Mouse (Mus musculus): ENCODE measurements around the gene Kif16b. TPM values are rescaled to one million over a fixed set of nuclear protein-coding genes. Genes with fewer than 3 reads are reported as not detected.

The Kif16b gene
- total and polyA plus RNA-seq, 2 experiments from 2014 or later, result 11.7 to 38.1 TPM

- Histone ChIP-seq H3K9me3 (replicated peaks; ENCODE audit: control insufficient read depth, low read length) (no peaks in the 10 kb centered on the region), H3K27ac (ENCODE audit: low read depth) (no peak overlapping the region), H3K36me3 (replicated peaks; ENCODE audit: control insufficient read depth, insufficient read depth, low read length) (peaks cover 6% of the 10 kb centered on the region; the same call in 1 of the 2 replicates), H3K9ac (replicated peaks; ENCODE audit: low read depth, low read length) (no peak overlapping the region), H3K27me3 (ENCODE audit: control insufficient read depth, insufficient read depth, low read length) (no peaks in the 10 kb centered on the region), H3K4me1 (ENCODE audit: control insufficient read depth, insufficient read depth) (peaks cover 10% of the 10 kb centered on the region; the same call in 1 of the 2 replicates), H3K4me3 (ENCODE audit: low read depth, low read length) (no peak overlapping the region), H3K4me2 (ENCODE audit: low read depth, low read length) (no peak overlapping the region)
- WGBS, result 92% methylated on average over 3 of the region's 3 CpGs
- DNase-seq (ENCODE audit: low spot score) (no peak), ATAC-seq (ENCODE audit: insufficient read depth, low read depth) (no peak)
- TF ChIP-seq CTCF (IDR thresholded peaks at IDR 0.05; ENCODE audit: low read depth) (no peak), EP300 (IDR thresholded peaks at IDR 0.05; ENCODE audit: low read depth) (no peak)
These were observed 143.1 kb downstream of the Kif16b start for GRCm38 (mm10) chr2:142758091-142758765.

DNA sequence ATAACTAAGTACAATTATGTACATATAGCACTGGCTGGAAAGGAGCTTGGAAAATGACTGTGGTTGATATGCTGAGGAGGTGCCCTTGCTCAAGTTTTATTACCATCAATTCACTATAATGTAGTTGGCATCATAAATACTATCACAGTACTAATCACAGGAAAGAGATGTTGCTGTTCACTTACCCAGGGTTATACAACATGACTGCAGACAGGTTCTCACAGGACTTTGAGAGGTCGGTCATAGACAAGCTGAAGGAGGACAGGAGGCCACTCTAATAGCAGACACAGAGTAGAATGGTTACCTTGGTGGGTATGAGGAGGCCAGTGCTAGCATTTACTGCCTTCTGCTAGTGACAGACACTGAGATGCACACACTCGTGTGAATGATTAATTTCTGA, 162.0 kb downstream of the Kif16b start:
- no peaks in the 10 kb centered on the region for H3K27me3 ChIP-seq (ENCODE audit: control insufficient read depth, insufficient read depth, low read length)
- H3K4me1 ChIP-seq (ENCODE audit: control insufficient read depth, insufficient read depth), result no peaks in the 10 kb centered on the region
- no peak for ATAC-seq (ENCODE audit: insufficient read depth, low read depth)
- TF ChIP-seq EP300 (IDR thresholded peaks at IDR 0.05; ENCODE audit: low read depth) (no peak), CTCF (IDR thresholded peaks at IDR 0.05; ENCODE audit: low read depth) (no peak)
- H3K9ac ChIP-seq (replicated peaks; ENCODE audit: low read depth, low read length), result no peak overlapping the region
- no peaks in the 10 kb centered on the region for H3K9me3 ChIP-seq (replicated peaks; ENCODE audit: control insufficient read depth, low read length)
- no peak overlapping the region for H3K4me3 ChIP-seq (ENCODE audit: low read depth, low read length)
- H3K27ac ChIP-seq (ENCODE audit: low read depth), result no peak overlapping the region
- no peak for DNase-seq (ENCODE audit: low spot score)
- peaks cover 22% of the 10 kb centered on the region for H3K36me3 ChIP-seq (replicated peaks; ENCODE audit: control insufficient read depth, insufficient read depth, low read length)
- whole genome bisulfite sequencing, result 83% methylated on average over 2 of the region's 2 CpGs
- no peak overlapping the region for H3K4me2 ChIP-seq (ENCODE audit: low read depth, low read length)

DNA sequence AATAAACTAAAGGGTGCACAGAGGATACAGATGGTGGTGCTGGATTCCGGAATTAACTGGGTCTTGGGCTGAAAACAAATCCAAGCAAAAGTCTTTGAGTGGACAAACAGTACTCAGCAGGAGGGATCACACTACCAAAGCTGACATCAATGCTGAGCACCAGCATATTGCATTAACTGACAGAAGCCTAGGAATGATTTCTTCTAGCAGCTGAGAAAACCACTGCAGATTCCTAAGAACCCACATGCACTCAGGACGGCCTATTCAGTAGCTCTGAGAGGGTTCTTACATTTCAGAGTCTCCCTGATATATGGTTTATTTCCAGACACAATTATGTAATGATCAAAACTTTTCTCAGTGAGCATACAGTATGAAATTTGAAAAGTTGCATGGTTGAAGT, 162.8 kb downstream of the Kif16b start:
- Histone ChIP-seq H3K4me2 (ENCODE audit: low read depth, low read length) (no peak overlapping the region), H3K27me3 (ENCODE audit: control insufficient read depth, insufficient read depth, low read length) (no peaks in the 10 kb centered on the region), H3K4me3 (ENCODE audit: low read depth, low read length) (no peak overlapping the region), H3K9ac (replicated peaks; ENCODE audit: low read depth, low read length) (no peak overlapping the region), H3K27ac (ENCODE audit: low read depth) (no peak overlapping the region), H3K4me1 (ENCODE audit: control insufficient read depth, insufficient read depth) (no peaks in the 10 kb centered on the region), H3K9me3 (replicated peaks; ENCODE audit: control insufficient read depth, low read length) (no peaks in the 10 kb centered on the region), H3K36me3 (replicated peaks; ENCODE audit: control insufficient read depth, insufficient read depth, low read length) (peaks cover 16% of the 10 kb centered on the region)
- ATAC-seq (ENCODE audit: insufficient read depth, low read depth) (no peak), DNase-seq (ENCODE audit: low spot score) (no peak)
- TF ChIP-seq EP300 (IDR thresholded peaks at IDR 0.05; ENCODE audit: low read depth), result no peak
- no peak for TF ChIP-seq CTCF (IDR thresholded peaks at IDR 0.05; ENCODE audit: low read depth)
- 84% methylated on average over 2 of the region's 2 CpGs for whole genome bisulfite sequencing

- no peak overlapping the region for H3K9ac ChIP-seq (replicated peaks; ENCODE audit: low read depth, low read length)
- H3K9me3 ChIP-seq (replicated peaks; ENCODE audit: control insufficient read depth, low read length), result no peaks in the 10 kb centered on the region
- H3K36me3 ChIP-seq (replicated peaks; ENCODE audit: control insufficient read depth, insufficient read depth, low read length), result peaks cover 15% of the 10 kb centered on the region
- H3K4me3 ChIP-seq (ENCODE audit: low read depth, low read length), result no peak overlapping the region
- no peak overlapping the region for H3K4me2 ChIP-seq (ENCODE audit: low read depth, low read length)
- no peaks in the 10 kb centered on the region for H3K27me3 ChIP-seq (ENCODE audit: control insufficient read depth, insufficient read depth, low read length)
- no peak for DNase-seq (ENCODE audit: low spot score)
- H3K27ac ChIP-seq (ENCODE audit: low read depth), result no peak overlapping the region
- ATAC-seq (ENCODE audit: insufficient read depth, low read depth), result no peak
- TF ChIP-seq CTCF (IDR thresholded peaks at IDR 0.05; ENCODE audit: low read depth) (no peak), EP300 (IDR thresholded peaks at IDR 0.05; ENCODE audit: low read depth) (no peak)
- WGBS, result 92% methylated on average over 3 of the region's 3 CpGs
- 0 out of 2 replicates have a peak, but pooled peaks cover 18% of the 10 kb centered on the region for H3K4me1 ChIP-seq (ENCODE audit: control insufficient read depth, insufficient read depth)
These were observed 165.6 kb downstream of the Kif16b start for GRCm38 (mm10) chr2:142735691-142736090.

- DNase-seq (ENCODE audit: low spot score) (no peak), ATAC-seq (ENCODE audit: insufficient read depth, low read depth) (no peak)
- H3K27ac ChIP-seq (ENCODE audit: low read depth), result no peak overlapping the region
- no peak overlapping the region for H3K9ac ChIP-seq (replicated peaks; ENCODE audit: low read depth, low read length)
- H3K9me3 ChIP-seq (replicated peaks; ENCODE audit: control insufficient read depth, low read length), result no peaks in the 10 kb centered on the region
- no peak overlapping the region for H3K4me2 ChIP-seq (ENCODE audit: low read depth, low read length)
- WGBS, result 84% methylated on average over 2 of the region's 2 CpGs
- no peak overlapping the region for H3K4me3 ChIP-seq (ENCODE audit: low read depth, low read length)
- H3K36me3 ChIP-seq (replicated peaks; ENCODE audit: control insufficient read depth, insufficient read depth, low read length), result peaks cover 6% of the 10 kb centered on the region; the same call in 1 of the 2 replicates
- 0 out of 2 replicates have a peak, but pooled peaks cover 18% of the 10 kb centered on the region for H3K4me1 ChIP-seq (ENCODE audit: control insufficient read depth, insufficient read depth)
- no peak for TF ChIP-seq CTCF (IDR thresholded peaks at IDR 0.05; ENCODE audit: low read depth)
- no peak for TF ChIP-seq EP300 (IDR thresholded peaks at IDR 0.05; ENCODE audit: low read depth)
- H3K27me3 ChIP-seq (ENCODE audit: control insufficient read depth, insufficient read depth, low read length), result no peaks in the 10 kb centered on the region
These were observed 167.3 kb downstream of the Kif16b start for GRCm38 (mm10) chr2:142734046-142734445.

- Histone ChIP-seq H3K4me2 (ENCODE audit: low read depth, low read length) (no peak overlapping the region), H3K27me3 (ENCODE audit: control insufficient read depth, insufficient read depth, low read length) (no peaks in the 10 kb centered on the region), H3K4me1 (ENCODE audit: control insufficient read depth, insufficient read depth) (0 out of 2 replicates have a peak, but pooled peaks cover 18% of the 10 kb centered on the region), H3K36me3 (replicated peaks; ENCODE audit: control insufficient read depth, insufficient read depth, low read length) (peaks cover 4% of the 10 kb centered on the region; the same call in 1 of the 2 replicates), H3K9ac (replicated peaks; ENCODE audit: low read depth, low read length) (no peak overlapping the region), H3K27ac (ENCODE audit: low read depth) (no peak overlapping the region), H3K9me3 (replicated peaks; ENCODE audit: control insufficient read depth, low read length) (no peaks in the 10 kb centered on the region), H3K4me3 (ENCODE audit: low read depth, low read length) (no peak overlapping the region)
- WGBS, result 69% methylated on average over 4 of the region's 4 CpGs
- DNase-seq (ENCODE audit: low spot score), result no peak
- ATAC-seq (ENCODE audit: insufficient read depth, low read depth), result no peak
- TF ChIP-seq CTCF (IDR thresholded peaks at IDR 0.05; ENCODE audit: low read depth), result no peak
- TF ChIP-seq EP300 (IDR thresholded peaks at IDR 0.05; ENCODE audit: low read depth), result no peak
These were observed 169.0 kb downstream of the Kif16b start for GRCm38 (mm10) chr2:142732370-142732769.
